Mouse (Mus musculus): ENCODE measurements at regions not wholly inside any gene's neighbourhood (a gene's known extent, or its start where the extent isn't known, plus 50 kb on each side); places are given as distances from the start of the nearest gene placed in this dataset.

GRCm38 (mm10) chr1:154255971-154256370 is 55.0 kb downstream of the Zfp648 start:
- no peaks in the 10 kb centered on the region for H3K4me1 ChIP-seq (ENCODE audit: control insufficient read depth, insufficient read depth, low read length)
- no peaks in the 10 kb centered on the region for H3K36me3 ChIP-seq (ENCODE audit: control insufficient read depth, insufficient read depth, low read length)
- no peak for DNase-seq
- 76% methylated on average over 1 of the region's 1 CpGs for WGBS
- no peak overlapping the region for H3K27ac ChIP-seq (ENCODE audit: insufficient read depth, low read depth, low read length)
- H3K27me3 ChIP-seq (replicated peaks; ENCODE audit: control insufficient read depth, insufficient read depth, low read length), result no peaks in the 10 kb centered on the region
- TF ChIP-seq CTCF (conservative IDR thresholded peaks at IDR 0.05; ENCODE audit: insufficient read depth, insufficient read length, low read depth, low read length) (no peak), POLR2A (IDR thresholded peaks at IDR 0.05; ENCODE audit: low read depth, low read length) (no peak)
- H3K4me3 ChIP-seq (ENCODE audit: insufficient read depth, low read depth, low read length), result no peak overlapping the region

- no peaks in the 10 kb centered on the region for H3K36me3 ChIP-seq (ENCODE audit: control insufficient read depth, insufficient read depth, low read length)
- no peaks in the 10 kb centered on the region for H3K27me3 ChIP-seq (replicated peaks; ENCODE audit: control insufficient read depth, insufficient read depth, low read length)
- H3K4me3 ChIP-seq (ENCODE audit: insufficient read depth, low read depth, low read length), result no peak overlapping the region
- DNase-seq, result no peak
- no peak for TF ChIP-seq POLR2A (IDR thresholded peaks at IDR 0.05; ENCODE audit: low read depth, low read length)
- 80% methylated on average over 15 of the region's 15 CpGs for WGBS
- H3K4me1 ChIP-seq (ENCODE audit: control insufficient read depth, insufficient read depth, low read length), result no peaks in the 10 kb centered on the region
- H3K27ac ChIP-seq (ENCODE audit: insufficient read depth, low read depth, low read length), result no peak overlapping the region
These were observed 55.8 kb downstream of the Zfp648 start for GRCm38 (mm10) chr1:154256811-154257210.

- Histone ChIP-seq H3K27ac (ENCODE audit: insufficient read depth, low read depth, low read length) (no peak overlapping the region), H3K4me1 (ENCODE audit: control insufficient read depth, insufficient read depth, low read length) (no peaks in the 10 kb centered on the region), H3K36me3 (ENCODE audit: control insufficient read depth, insufficient read depth, low read length) (no peaks in the 10 kb centered on the region), H3K27me3 (replicated peaks; ENCODE audit: control insufficient read depth, insufficient read depth, low read length) (no peaks in the 10 kb centered on the region), H3K4me3 (ENCODE audit: insufficient read depth, low read depth, low read length) (no peak overlapping the region)
- DNase-seq, result no peak
- TF ChIP-seq POLR2A (IDR thresholded peaks at IDR 0.05; ENCODE audit: low read depth, low read length) (no peak), CTCF (conservative IDR thresholded peaks at IDR 0.05; ENCODE audit: insufficient read depth, insufficient read length, low read depth, low read length) (no peak)
- WGBS, result 61% methylated on average over 3 of the region's 3 CpGs
These were observed 57.5 kb downstream of the Zfp648 start for GRCm38 (mm10) chr1:154258511-154258910.

GRCm38 (mm10) chr1:154260393-154260792 is 59.4 kb downstream of the Zfp648 start:
- Histone ChIP-seq H3K4me3 (ENCODE audit: insufficient read depth, low read depth, low read length) (no peak overlapping the region), H3K27ac (ENCODE audit: insufficient read depth, low read depth, low read length) (no peak overlapping the region), H3K36me3 (ENCODE audit: control insufficient read depth, insufficient read depth, low read length) (no peaks in the 10 kb centered on the region), H3K27me3 (replicated peaks; ENCODE audit: control insufficient read depth, insufficient read depth, low read length) (no peaks in the 10 kb centered on the region), H3K4me1 (ENCODE audit: control insufficient read depth, insufficient read depth, low read length) (no peaks in the 10 kb centered on the region)
- DNase-seq, result no peak
- 76% methylated on average over 5 of the region's 5 CpGs for WGBS
- no peak for TF ChIP-seq POLR2A (IDR thresholded peaks at IDR 0.05; ENCODE audit: low read depth, low read length)

- WGBS, result 21% methylated on average over 8 of the region's 8 CpGs
- Histone ChIP-seq H3K27ac (ENCODE audit: insufficient read depth, low read depth, low read length) (no peak overlapping the region), H3K36me3 (ENCODE audit: control insufficient read depth, insufficient read depth, low read length) (no peaks in the 10 kb centered on the region), H3K4me3 (ENCODE audit: insufficient read depth, low read depth, low read length) (no peak overlapping the region), H3K27me3 (replicated peaks; ENCODE audit: control insufficient read depth, insufficient read depth, low read length) (no peaks in the 10 kb centered on the region), H3K4me1 (ENCODE audit: control insufficient read depth, insufficient read depth, low read length) (no peaks in the 10 kb centered on the region)
- no peak for TF ChIP-seq POLR2A (IDR thresholded peaks at IDR 0.05; ENCODE audit: low read depth, low read length)
- TF ChIP-seq CTCF (conservative IDR thresholded peaks at IDR 0.05; ENCODE audit: insufficient read depth, insufficient read length, low read depth, low read length), result peak; percentile 87
- peak; percentile 28 for DNase-seq
These were observed 80.5 kb downstream of the Zfp648 start for GRCm38 (mm10) chr1:154281438-154281837.

- H3K4me3 ChIP-seq (ENCODE audit: insufficient read depth, low read depth, low read length), result no peak overlapping the region
- WGBS, result 79% methylated on average over 4 of the region's 4 CpGs
- no peaks in the 10 kb centered on the region for H3K4me1 ChIP-seq (ENCODE audit: control insufficient read depth, insufficient read depth, low read length)
- no peaks in the 10 kb centered on the region for H3K36me3 ChIP-seq (ENCODE audit: control insufficient read depth, insufficient read depth, low read length)
- TF ChIP-seq CTCF (conservative IDR thresholded peaks at IDR 0.05; ENCODE audit: insufficient read depth, insufficient read length, low read depth, low read length) (no peak), POLR2A (IDR thresholded peaks at IDR 0.05; ENCODE audit: low read depth, low read length) (no peak)
- H3K27me3 ChIP-seq (replicated peaks; ENCODE audit: control insufficient read depth, insufficient read depth, low read length), result no peaks in the 10 kb centered on the region
- no peak for DNase-seq
- no peak overlapping the region for H3K27ac ChIP-seq (ENCODE audit: insufficient read depth, low read depth, low read length)
These were observed 85.1 kb downstream of the Zfp648 start for GRCm38 (mm10) chr1:154286080-154286479.

GRCm38 (mm10) chr1:154292729-154293128 is 91.7 kb downstream of the Zfp648 start:
- no peak for DNase-seq
- Histone ChIP-seq H3K4me3 (ENCODE audit: insufficient read depth, low read depth, low read length) (no peak overlapping the region), H3K27ac (ENCODE audit: insufficient read depth, low read depth, low read length) (no peak overlapping the region), H3K27me3 (replicated peaks; ENCODE audit: control insufficient read depth, insufficient read depth, low read length) (no peaks in the 10 kb centered on the region), H3K36me3 (ENCODE audit: control insufficient read depth, insufficient read depth, low read length) (no peaks in the 10 kb centered on the region), H3K4me1 (ENCODE audit: control insufficient read depth, insufficient read depth, low read length) (no peaks in the 10 kb centered on the region)
- TF ChIP-seq CTCF (conservative IDR thresholded peaks at IDR 0.05; ENCODE audit: insufficient read depth, insufficient read length, low read depth, low read length), result no peak
- no peak for TF ChIP-seq POLR2A (IDR thresholded peaks at IDR 0.05; ENCODE audit: low read depth, low read length)
- WGBS, result 49% methylated on average over 4 of the region's 4 CpGs

GRCm38 (mm10) chr1:154296080-154296479 is 95.1 kb downstream of the Zfp648 start:
- Histone ChIP-seq H3K36me3 (ENCODE audit: control insufficient read depth, insufficient read depth, low read length) (no peaks in the 10 kb centered on the region), H3K27ac (ENCODE audit: insufficient read depth, low read depth, low read length) (no peak overlapping the region), H3K27me3 (replicated peaks; ENCODE audit: control insufficient read depth, insufficient read depth, low read length) (no peaks in the 10 kb centered on the region), H3K4me3 (ENCODE audit: insufficient read depth, low read depth, low read length) (no peak overlapping the region), H3K4me1 (ENCODE audit: control insufficient read depth, insufficient read depth, low read length) (no peaks in the 10 kb centered on the region)
- WGBS, result 77% methylated on average over 8 of the region's 8 CpGs
- TF ChIP-seq CTCF (conservative IDR thresholded peaks at IDR 0.05; ENCODE audit: insufficient read depth, insufficient read length, low read depth, low read length) (no peak), POLR2A (IDR thresholded peaks at IDR 0.05; ENCODE audit: low read depth, low read length) (no peak)
- no peak for DNase-seq
